Mouse (Mus musculus) layer of hippocampus, adult 8-10 months (tissue): ENCODE data around the gene Otop2. TPM values are rescaled to one million over a fixed set of nuclear protein-coding genes. Genes with fewer than 3 reads are reported as not detected.

Source experiments
- DNase-seq, 2 experiments: peaks; one replicate each; pipeline ENCODE4 v3.0.0; 2022; ENCODE audit warnings: low spot score in 2 of 2
- total RNA-seq, 4 experiments: library from RNA; stranded (reverse); gene quantifications; 2 replicates each; pipeline ENCODE4 v1.2.4; 2022

Otop2 gene
- under 1 TPM; 0.30 to 0.55 (median 0.40) TPM for total RNA-seq

DNA sequence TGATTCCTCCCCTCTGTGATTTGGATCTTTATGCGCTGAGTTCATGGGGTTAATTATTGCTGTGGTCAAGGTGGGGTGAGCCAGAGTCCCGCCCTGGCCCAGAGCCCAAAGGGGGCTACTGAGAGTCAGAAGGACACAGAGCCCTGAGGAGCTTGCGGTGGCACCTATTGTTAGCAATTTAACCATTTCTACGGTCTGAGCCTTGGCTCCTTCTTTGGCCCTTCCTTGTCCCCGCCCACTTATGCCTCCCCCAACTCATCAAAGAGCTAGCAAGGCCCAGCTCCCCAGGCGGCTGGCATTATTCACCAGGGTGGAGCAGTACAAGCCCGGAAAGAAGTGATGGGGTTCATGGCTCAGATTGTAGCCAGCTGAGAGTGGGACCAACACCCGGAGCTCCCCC, at the start of gene Otop2:
Gene Otop2 (plus strand): TSS at position 301 of the 400 bp plus-strand sequence.
- no peak for DNase-seq

- DNase-seq = no peak
Observed at GRCm38 (mm10) chr11:115257775-115258510, 49.0 kb upstream of the Otop2 start.

- no peak for DNase-seq
Observed at GRCm38 (mm10) chr11:115259134-115259533, 47.8 kb upstream of the Otop2 start.

DNA sequence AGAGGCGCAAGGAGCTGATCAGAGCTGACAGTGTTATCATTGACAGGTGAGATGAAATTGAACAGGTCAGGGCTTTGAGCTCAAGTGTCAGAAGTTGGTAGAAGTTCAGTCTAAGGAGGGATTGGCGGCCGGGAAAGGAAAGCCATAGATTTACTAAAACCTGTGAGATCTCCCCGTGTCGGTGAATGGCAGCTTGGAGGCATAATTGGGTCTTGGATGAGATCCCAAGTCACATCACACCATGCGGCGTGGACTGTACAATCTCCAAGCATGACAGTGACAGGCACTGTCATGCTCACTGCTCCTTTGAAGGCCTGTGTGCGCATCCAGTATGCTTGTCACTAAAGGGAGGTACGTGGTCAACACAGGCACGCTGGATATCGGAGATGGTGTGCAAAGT, 44.0 kb upstream of the Otop2 start:
- no peak for DNase-seq

GRCm38 (mm10) chr11:115264136-115264861, 42.7 kb upstream of the Otop2 start:
- DNase-seq = no peak

DNA sequence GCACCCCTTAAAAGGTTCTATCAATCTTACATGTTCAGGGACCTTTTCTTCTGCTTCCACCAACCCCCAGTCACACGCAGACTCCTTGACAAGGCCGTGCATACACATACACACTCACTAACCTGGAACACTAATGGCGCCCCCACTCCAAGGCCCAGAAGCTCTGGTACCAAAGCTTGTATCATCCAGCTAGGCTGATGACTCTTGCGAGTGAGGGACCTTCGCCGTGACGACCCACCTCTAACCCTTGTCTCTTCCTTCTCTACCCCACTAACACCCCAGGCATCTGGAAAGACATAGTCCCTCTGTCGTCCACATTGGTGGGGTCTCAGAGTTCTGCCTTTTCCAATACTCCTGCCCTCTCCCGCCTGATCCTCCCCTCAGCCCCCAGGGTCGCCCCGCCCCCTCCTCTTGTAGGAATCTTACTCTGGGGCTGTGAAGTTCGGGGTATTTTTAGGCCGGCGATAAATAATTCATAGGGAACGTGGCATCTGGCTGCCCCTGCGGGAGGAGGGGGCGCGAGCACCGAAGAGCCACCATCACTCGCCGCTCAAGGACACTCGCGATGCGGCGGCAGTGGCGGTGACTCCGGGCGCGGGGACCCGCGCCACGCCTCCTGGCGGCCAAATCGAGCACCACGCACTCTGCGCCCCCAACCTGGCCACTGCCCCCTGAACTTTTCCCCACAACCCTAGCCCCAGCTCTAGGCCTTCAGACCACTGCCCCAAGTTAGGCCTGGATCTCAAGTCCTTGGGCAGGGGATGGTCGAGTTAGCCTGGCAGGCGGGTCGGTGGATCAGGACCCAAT, 41.9 kb upstream of the Otop2 start:
- no peak for DNase-seq

DNA sequence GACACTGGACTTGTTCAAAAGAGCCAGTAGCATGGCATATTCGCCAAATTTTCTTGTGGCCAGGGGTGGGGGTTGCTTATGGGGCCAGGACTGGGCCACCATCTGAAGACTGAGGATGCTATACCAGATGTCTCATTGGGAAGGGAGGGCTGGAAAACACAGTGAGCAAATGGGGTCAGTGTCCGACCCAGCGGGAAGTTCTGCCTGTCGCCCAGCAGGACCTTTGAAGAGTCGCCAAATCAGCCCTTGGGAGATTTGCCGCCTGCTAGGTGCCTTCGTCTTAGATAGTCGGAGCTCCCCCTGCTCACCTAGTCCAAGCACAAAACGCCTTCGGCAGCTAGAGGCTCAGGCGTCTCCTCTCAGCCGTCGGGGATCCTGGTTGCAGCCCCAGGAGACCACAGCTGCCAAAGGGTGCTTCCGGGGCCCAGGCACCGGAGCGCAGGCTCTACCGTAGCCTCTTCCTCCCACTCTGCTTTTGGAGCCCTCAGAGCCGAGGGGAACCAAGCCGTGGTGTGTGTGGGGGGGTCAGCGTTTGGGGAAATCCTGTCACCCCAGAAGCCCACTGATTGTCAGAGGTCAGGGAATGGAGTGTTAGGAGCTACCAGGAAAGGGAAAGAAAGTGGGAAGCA, 41.1 kb upstream of the Otop2 start:
- no peak for DNase-seq

DNA sequence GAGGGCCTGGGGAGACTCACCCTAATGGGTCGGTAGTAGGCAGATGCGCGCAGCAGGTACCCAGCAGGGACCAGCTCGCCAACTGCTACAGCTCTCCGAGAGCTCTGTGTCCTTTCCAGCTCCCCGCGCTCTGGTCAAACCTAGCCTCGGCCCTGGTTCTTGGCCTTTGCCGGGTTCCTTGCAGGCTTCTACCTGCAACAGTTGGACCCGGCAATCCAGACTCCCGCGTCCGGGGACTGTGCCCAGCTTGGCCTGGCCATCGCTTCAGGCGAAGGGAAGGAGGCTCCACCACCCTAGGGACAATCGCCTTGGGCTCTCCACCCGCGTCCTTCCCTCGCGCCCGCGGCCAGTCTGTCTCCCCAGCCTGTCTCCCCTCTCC, 40.6 kb upstream of the Otop2 start:
- DNase-seq = no peak

- DNase-seq = no peak
Observed at GRCm38 (mm10) chr11:115267061-115267883, 39.7 kb upstream of the Otop2 start, which contains the start of gene Grin2c. Gene Grin2c, minus strand, starts transcription at chr11:115267243.

DNA sequence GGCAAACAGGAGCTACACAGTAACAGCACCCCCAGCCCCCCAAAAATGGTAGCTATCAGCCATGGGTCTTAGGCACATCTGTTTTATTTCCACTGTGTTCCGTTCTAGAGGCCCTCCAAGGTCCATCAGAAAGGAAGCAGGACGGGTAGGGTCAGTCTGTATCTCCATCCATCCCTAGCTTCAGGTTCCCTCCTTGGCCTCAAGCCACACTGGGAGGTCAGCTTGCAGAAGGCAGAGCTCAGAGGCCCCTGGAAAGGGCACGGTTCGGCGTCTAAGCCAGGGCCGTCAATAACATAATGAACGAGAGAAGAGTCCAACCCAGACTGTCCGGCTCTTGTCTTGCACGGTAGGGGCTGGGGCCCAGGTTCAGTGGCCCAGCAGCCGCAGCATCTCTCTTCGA, 39.0 kb upstream of the Otop2 start:
- no peak for DNase-seq

DNA sequence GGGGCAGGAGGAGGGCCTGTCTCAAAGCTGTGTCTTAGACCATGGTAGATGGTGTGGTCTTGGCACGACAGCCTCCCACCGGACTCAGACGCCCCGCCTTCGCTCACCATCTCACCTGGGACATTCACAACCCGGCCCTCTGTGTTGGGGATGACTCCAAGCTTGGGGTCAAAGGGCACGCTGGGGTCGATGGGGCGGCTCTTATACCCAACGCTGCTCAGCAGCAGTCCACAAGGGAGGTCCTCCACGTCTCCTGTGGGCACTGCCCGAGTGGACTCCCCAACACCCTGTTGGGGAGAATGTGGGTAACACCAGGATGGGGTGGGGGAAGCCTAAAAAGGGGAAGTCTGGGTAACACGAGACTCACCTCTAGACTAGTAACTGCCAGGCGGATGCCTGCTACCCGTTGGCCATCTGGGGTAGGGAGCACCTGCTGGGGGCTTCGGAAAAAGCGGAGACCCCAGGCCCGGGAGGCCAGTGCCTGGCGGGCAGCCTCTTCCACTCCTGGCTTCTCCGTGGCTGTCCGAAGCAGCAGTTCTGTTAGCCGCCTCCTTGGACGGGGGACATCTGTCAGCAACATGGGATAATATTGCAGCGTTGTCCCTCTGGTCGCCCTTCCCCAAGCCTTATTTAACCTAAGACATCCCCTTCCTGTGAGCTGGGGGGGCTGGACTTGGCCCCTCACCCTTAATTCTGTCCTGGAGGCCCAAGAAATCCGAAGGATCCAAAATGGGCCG, 37.5 kb upstream of the Otop2 start:
- DNase-seq = no peak

DNA sequence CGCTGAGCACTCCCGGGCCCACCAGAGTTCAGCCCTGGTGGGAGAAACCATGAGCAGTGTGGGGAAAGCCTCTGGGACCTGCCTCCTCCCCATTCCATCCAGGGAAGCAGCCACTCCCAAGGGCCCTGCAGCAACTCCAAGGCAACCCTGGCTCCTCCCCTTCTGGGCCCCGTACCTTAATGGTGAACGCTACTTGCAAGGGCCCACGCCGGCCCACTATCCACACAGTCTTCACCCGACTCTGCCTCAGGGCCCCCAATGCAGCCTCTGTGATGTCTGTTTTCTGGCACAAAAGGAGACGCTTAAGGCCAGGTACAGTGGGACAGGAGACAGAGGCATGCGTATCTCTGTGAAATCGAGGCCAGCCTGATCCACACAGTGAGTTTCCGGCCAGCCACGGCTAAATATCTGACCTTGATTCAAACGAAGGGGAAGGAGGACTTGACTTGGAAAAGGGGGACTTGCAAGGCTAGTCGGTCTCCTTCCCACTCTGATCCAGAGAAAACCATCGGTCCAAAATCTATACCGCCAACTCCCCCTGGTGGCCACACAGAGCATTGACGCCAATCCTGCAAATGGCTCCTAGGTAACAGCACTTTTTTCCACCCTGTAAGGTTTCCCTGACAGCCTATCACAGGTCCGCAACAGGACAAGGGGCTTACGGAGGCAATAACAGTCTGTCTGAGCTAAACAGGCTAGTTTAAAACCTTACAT, 36.7 kb upstream of the Otop2 start:
- peak; percentile 64 to 84 for DNase-seq

- DNase-seq = no peak
Observed at GRCm38 (mm10) chr11:115271052-115271451, 35.9 kb upstream of the Otop2 start.

GRCm38 (mm10) chr11:115271481-115271880, 35.5 kb upstream of the Otop2 start:
- no peak for DNase-seq

DNA sequence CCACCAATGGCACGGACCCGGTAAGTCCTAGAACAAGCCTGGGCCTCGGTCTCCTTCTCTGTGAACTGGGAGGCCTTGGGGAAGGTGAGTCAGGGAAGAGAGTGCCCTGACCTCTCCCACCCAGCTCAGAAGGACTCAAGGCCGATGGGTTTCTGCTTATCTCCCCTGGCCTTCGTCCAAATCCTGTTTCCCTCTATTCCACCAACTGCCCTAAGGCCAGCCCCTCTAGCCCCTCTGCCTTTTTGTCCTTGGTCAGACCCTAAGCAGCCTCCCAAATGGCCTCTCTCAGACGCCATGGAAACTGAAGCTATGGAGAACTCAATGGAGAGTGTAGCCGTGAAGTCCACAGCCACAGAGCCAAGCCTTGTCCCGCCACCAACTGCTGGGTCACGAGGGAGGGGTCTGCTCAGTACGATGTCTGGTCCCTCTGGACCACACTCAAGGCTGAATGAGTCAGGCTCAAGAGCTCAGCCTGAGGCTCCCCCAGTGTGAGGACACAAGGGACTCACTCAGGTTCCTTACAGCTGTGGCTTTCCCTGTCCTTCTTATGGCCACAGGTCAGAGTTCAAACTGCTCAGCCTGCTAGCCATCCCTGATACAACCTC, 34.0 kb upstream of the Otop2 start:
- no peak for DNase-seq

DNA sequence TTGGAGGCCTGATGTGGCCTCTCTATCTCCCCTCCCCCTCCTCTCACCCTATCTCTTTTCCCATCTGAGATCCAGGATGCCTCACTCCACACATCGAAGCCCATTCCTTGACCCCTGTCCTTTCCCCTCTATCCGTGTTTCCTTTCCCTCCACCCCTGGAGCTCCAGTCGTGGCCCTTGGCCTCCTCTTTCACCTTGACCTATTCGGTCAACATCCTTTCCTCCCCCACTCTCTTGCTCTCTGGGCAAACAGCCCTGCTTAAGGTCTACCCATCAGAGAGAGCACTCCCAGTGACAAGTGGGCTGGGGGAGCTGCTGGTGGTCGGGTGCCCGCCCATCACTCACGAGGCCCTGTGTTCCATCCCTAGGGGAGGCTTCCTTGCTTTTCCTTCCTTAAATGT, 33.2 kb upstream of the Otop2 start:
- no peak for DNase-seq

DNA sequence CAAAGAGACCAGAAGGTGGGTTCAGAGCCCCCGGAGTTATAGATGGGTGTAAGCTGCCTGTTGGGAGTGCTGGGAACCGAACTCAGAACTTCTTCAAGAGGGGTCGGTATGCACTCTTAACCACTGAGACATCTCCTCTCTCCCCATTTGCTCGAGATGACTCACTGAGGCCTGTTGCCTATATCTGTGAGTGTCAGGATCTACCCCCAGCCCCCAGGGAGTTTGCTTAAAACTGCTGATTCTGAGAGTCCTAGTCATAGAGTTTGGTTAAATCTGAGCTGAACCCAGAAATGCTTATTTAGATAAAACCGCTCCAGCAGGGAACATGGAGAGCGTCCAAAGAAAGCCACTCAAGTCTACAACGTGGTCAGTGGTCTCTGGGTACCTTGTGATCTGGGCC, 32.8 kb upstream of the Otop2 start:
- no peak for DNase-seq

DNA sequence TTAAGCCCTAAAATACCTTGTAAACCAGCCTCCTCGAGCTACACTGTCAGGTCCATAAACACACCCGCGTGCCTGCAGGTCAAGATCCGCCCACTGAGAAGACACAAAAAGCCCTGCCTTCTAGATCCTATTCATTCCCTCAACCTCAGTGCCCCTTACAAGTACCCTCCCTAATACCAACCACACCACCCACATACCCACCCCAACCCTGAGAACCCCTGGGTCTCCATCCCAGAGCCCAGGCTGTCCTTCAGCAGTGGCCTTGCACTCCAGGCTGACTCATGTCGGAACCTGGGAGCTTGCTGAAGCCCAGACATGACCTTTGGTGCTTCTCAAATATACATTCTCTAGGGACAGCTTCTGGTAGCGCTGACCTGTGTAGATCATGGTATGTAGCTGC, 32.2 kb upstream of the Otop2 start:
- no peak for DNase-seq

- no peak for DNase-seq
Observed at GRCm38 (mm10) chr11:115275509-115275908, 31.5 kb upstream of the Otop2 start.
